Mouse (Mus musculus): ENCODE measurements around the gene Coil.
A peak's percentile ranks its signal among the peaks of the same experiment; 100 is the strongest.

DNA sequence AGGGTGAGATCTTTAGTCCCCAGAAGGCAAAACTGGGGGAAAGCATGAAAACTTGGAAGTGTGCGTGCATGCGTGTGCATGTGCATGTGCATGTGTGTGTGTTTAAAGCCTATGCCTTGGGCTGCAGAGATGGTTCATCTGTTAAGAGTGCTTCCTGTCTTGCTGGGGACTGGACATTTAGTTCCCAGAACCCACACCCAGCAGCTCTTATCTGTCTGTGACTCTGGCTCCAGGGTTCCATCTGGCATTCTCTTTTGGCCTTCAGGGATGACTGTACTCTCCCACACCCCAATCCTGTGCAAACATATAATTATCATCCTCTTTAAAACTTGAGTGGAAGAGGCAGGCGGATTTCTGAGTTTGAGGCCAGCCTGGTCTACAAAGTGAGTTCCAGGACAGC lies 56.1 kb downstream of the Coil start:
- TF ChIP-seq CTCF (IDR thresholded peaks at IDR 0.05; ENCODE audit: low read depth) (no peak), EP300 (IDR thresholded peaks at IDR 0.05; ENCODE audit: low read depth) (peak; percentile 64)
